8 mouse cellular contexts compared by ENCODE assay signal in genomic region chr15:86058931-86059834, GRCm38 (mm10). TPM values are rescaled to one million over a fixed set of nuclear protein-coding genes. Genes with fewer than 3 reads are reported as not detected.
DNase-seq lines count a peak whose midpoint lies in the region; ATAC-seq and TF ChIP-seq lines count a peak whose summit lies in the region.

No protein-coding gene starts in this region.

- peak; percentile 41 for DNase-seq in lung, adult 2 months
- no peak for DNase-seq in lung, postnatal 25 days (ENCODE audit: low spot score)
- no peak for DNase-seq in kidney, postnatal 0 days (ENCODE audit: low spot score)
- no peak for DNase-seq in spleen, adult 18-20 months
- DNase-seq in natural killer cell, adult 2 months (ENCODE audit: low spot score in 2 of 2), result no peak

- TF ChIP-seq POLR2A in lung, adult 2 months (IDR thresholded peaks at IDR 0.05; ENCODE audit: borderline replicate concordance, extremely low read depth, low read depth, low read length), result no peak
- no peak for TF ChIP-seq POLR2A in bone marrow, adult 2 months (IDR thresholded peaks at IDR 0.05; ENCODE audit: borderline replicate concordance, control insufficient read depth, low read depth, low read length)

- WGBS in lung, adult 2 months, result 2% methylated on average over 49 of the region's 49 CpGs
- under 1% methylated on average over 49 of the region's 49 CpGs for WGBS in bone marrow, adult 2 months
- WGBS in forebrain, embryonic 12.5 days, result 2% methylated on average over 49 of the region's 49 CpGs
- WGBS in kidney, postnatal 0 days, result 1% methylated on average over 46 of the region's 49 CpGs
- 1% methylated on average over 46 of the region's 49 CpGs for WGBS in midbrain, embryonic 15.5 days

- peak overlapping the region; percentile 88 for H3K4me3 ChIP-seq in lung, adult 2 months (replicated peaks; ENCODE audit: extremely low read depth, low read depth, low read length)
- peak overlapping the region; percentile 90 for H3K4me3 ChIP-seq in bone marrow, adult 2 months (replicated peaks; ENCODE audit: control insufficient read depth, low read depth, low read length)
- peak overlapping the region; percentile 89 for H3K4me3 ChIP-seq in forebrain, embryonic 12.5 days (replicated peaks)
- peak overlapping the region; percentile 86 for H3K4me3 ChIP-seq in kidney, postnatal 0 days (replicated peaks; ENCODE audit: low read depth, low read length)
- H3K4me3 ChIP-seq in midbrain, embryonic 15.5 days, result peak overlapping the region; percentile 66

- H3K9me3 ChIP-seq in forebrain, embryonic 12.5 days, result no peaks in the 10 kb centered on the region
- no peaks in the 10 kb centered on the region for H3K9me3 ChIP-seq in kidney, postnatal 0 days (replicated peaks; ENCODE audit: low read length)
- H3K9me3 ChIP-seq in midbrain, embryonic 15.5 days, result no peaks in the 10 kb centered on the region

- H3K27ac ChIP-seq in bone marrow, adult 2 months (ENCODE audit: control insufficient read depth, insufficient read depth, low read depth, low read length, poor library complexity), result peak overlapping the region; percentile 87
- peak overlapping the region; percentile 84 for H3K27ac ChIP-seq in forebrain, embryonic 12.5 days
- peak overlapping the region; percentile 70 for H3K27ac ChIP-seq in kidney, postnatal 0 days
- peak overlapping the region; percentile 94 for H3K27ac ChIP-seq in midbrain, embryonic 15.5 days

- H3K27me3 ChIP-seq in forebrain, embryonic 12.5 days, result 0 out of 2 replicates have a peak, but pooled peaks cover 20% of the 10 kb centered on the region
- no peaks in the 10 kb centered on the region for H3K27me3 ChIP-seq in kidney, postnatal 0 days (ENCODE audit: insufficient read depth, low read length)
- no peaks in the 10 kb centered on the region for H3K27me3 ChIP-seq in midbrain, embryonic 15.5 days (replicated peaks)

- H3K36me3 ChIP-seq in forebrain, embryonic 12.5 days (replicated peaks), result no peaks in the 10 kb centered on the region
- no peaks in the 10 kb centered on the region for H3K36me3 ChIP-seq in kidney, postnatal 0 days (ENCODE audit: insufficient read depth, low read length)
- no peaks in the 10 kb centered on the region for H3K36me3 ChIP-seq in midbrain, embryonic 15.5 days (replicated peaks)

- peak; percentile 68; the same call in 1 of the 2 replicates for ATAC-seq in forebrain, embryonic 12.5 days (ENCODE audit: low FRiP score)
- peak; percentile 61 for ATAC-seq in kidney, postnatal 0 days (replicated peaks; ENCODE audit: low FRiP score, low read depth)
- ATAC-seq in midbrain, embryonic 15.5 days (replicated peaks), result peak; percentile 59

- peak overlapping the region; percentile 95 for H3K9ac ChIP-seq in forebrain, embryonic 12.5 days
- H3K9ac ChIP-seq in kidney, postnatal 0 days (ENCODE audit: low read depth, low read length), result peak overlapping the region; percentile 90
- peak overlapping the region; percentile 90 for H3K9ac ChIP-seq in midbrain, embryonic 15.5 days

- peaks cover 3% of the 10 kb centered on the region; the same call in 1 of the 2 replicates for H3K4me1 ChIP-seq in lung, adult 2 months (ENCODE audit: control insufficient read depth, insufficient read depth, low read length)
- H3K4me1 ChIP-seq in bone marrow, adult 2 months (ENCODE audit: control insufficient read depth, insufficient read depth, low read length), result peaks cover 12% of the 10 kb centered on the region
- peaks cover 42% of the 10 kb centered on the region for H3K4me1 ChIP-seq in forebrain, embryonic 12.5 days
- H3K4me1 ChIP-seq in kidney, postnatal 0 days (replicated peaks; ENCODE audit: insufficient read depth, low read length), result peaks cover 46% of the 10 kb centered on the region
- peaks cover 51% of the 10 kb centered on the region for H3K4me1 ChIP-seq in midbrain, embryonic 15.5 days

- peak overlapping the region; percentile 84 for H3K4me2 ChIP-seq in forebrain, embryonic 12.5 days
- H3K4me2 ChIP-seq in kidney, postnatal 0 days (ENCODE audit: low read length), result peak overlapping the region; percentile 96
- peak overlapping the region; percentile 88 for H3K4me2 ChIP-seq in midbrain, embryonic 15.5 days

- no peak for TF ChIP-seq CTCF in lung, adult 2 months (IDR thresholded peaks at IDR 0.05; ENCODE audit: insufficient read depth, low read length)
- no peak for TF ChIP-seq CTCF in bone marrow, adult 2 months (IDR thresholded peaks at IDR 0.05; ENCODE audit: control insufficient read depth, insufficient read depth, low read length)
- no peak for TF ChIP-seq CTCF in kidney, postnatal 0 days (IDR thresholded peaks at IDR 0.05; ENCODE audit: low read depth)

RNA-seq across cellular contexts. Expression of gene Gramd4, which starts 1.7 kb away (rescaled TPM):
- polyA plus RNA-seq in lung, adult 2 months (2012; rRNA removed), result 21.5 and 24.4 TPM in 2 replicates
- polyA plus RNA-seq in bone marrow, adult 2 months (2011; ENCODE audit: insufficient read depth, insufficient read length, low replicate concordance, missing spikeins), result 14.1 and 20.7 TPM in 2 replicates
- polyA plus RNA-seq in forebrain, embryonic 12.5 days (2016; fragmentation: Nextera tagmentation; extraction: Ambion mirVana), result 33.4 and 36.6 TPM in 2 replicates
- 13.3 and 13.5 TPM in 2 replicates for polyA plus RNA-seq in kidney, postnatal 0 days (2015; fragmentation: Nextera tagmentation; extraction: Ambion mirVana)
- polyA plus RNA-seq in midbrain, embryonic 15.5 days (2015; fragmentation: Nextera tagmentation; extraction: Ambion mirVana), result 41.0 and 41.7 TPM in 2 replicates

RNA-seq across cellular contexts. Expression of gene Celsr1, which starts 25.6 kb away (rescaled TPM):
- 16.0 and 16.2 TPM in 2 replicates for polyA plus RNA-seq in lung, adult 2 months (2012; rRNA removed)
- 1.3 and 4.2 TPM in 2 replicates for polyA plus RNA-seq in bone marrow, adult 2 months (2011; ENCODE audit: insufficient read depth, insufficient read length, low replicate concordance, missing spikeins)
- polyA plus RNA-seq in forebrain, embryonic 12.5 days (2016; fragmentation: Nextera tagmentation; extraction: Ambion mirVana), result 7.3 and 7.9 TPM in 2 replicates
- polyA plus RNA-seq in kidney, postnatal 0 days (2015; fragmentation: Nextera tagmentation; extraction: Ambion mirVana), result 2.9 TPM in 2 replicates
- polyA plus RNA-seq in midbrain, embryonic 15.5 days (2015; fragmentation: Nextera tagmentation; extraction: Ambion mirVana), result 1.6 and 2.2 TPM in 2 replicates
